19 mouse cellular contexts compared by ENCODE assay signal in genomic region chr4:153212095-153212494, GRCm38 (mm10).
"Had no signal": no experiment of that assay in that cellular context is flagged by ENCODE, and none has a peak within 500 bp of the region (broad histone marks: within the 10 kb centered on the region; RNA-seq: fewer than 3 reads in every experiment).

No protein-coding gene starts in this region.

- H3K27me3 ChIP-seq: liver, embryonic 15.5 days; lung, embryonic 15.5 days; megakaryocyte, embryonic 14.5 days; stomach, embryonic 15.5 days had no signal

- H3K4me2 ChIP-seq: liver, embryonic 15.5 days; lung, embryonic 15.5 days; midbrain, embryonic 12.5 days; neural tube, embryonic 12.5 days; stomach, embryonic 15.5 days had no signal

- H3K4me3 ChIP-seq: liver, embryonic 15.5 days; lung, embryonic 15.5 days; megakaryocyte, embryonic 14.5 days; midbrain, embryonic 12.5 days; neural tube, embryonic 12.5 days; stomach, embryonic 15.5 days had no signal

- DNase-seq: liver, postnatal 0 days; lung, adult 2 months; lung, postnatal 14 days; lung, postnatal 36 days; midbrain, embryonic 14.5 days; right cerebral cortex, postnatal 14 days; thymus, adult 2 months; thymus, postnatal 25 days; thymus, postnatal 4 days had no signal

- H3K9ac ChIP-seq: liver, embryonic 15.5 days; liver, postnatal 0 days; lung, embryonic 15.5 days; midbrain, embryonic 12.5 days; neural tube, embryonic 12.5 days; stomach, embryonic 15.5 days had no signal

- H3K27ac ChIP-seq: liver, embryonic 15.5 days; lung, embryonic 15.5 days; macrophage; midbrain, embryonic 12.5 days; neural tube, embryonic 12.5 days; stomach, embryonic 15.5 days; stomach, postnatal 0 days had no signal

- H3K9me3 ChIP-seq: liver, embryonic 15.5 days; lung, embryonic 15.5 days; midbrain, embryonic 12.5 days; neural tube, embryonic 12.5 days; stomach, embryonic 15.5 days had no signal

- H3K36me3 ChIP-seq: liver, embryonic 15.5 days; lung, embryonic 15.5 days; midbrain, embryonic 12.5 days; neural tube, embryonic 12.5 days; stomach, embryonic 15.5 days had no signal

- H3K4me1 ChIP-seq: liver, embryonic 15.5 days; lung, embryonic 15.5 days; megakaryocyte, embryonic 14.5 days; stomach, embryonic 15.5 days had no signal

- ATAC-seq: liver, postnatal 0 days; lung, postnatal 0 days; midbrain, embryonic 16.5 days had no signal
